Mouse (Mus musculus): ENCODE data around the gene Hcfc1r1.
A peak's percentile ranks its signal among the peaks of the same experiment; 100 is the strongest.

- TF ChIP-seq CTCF (IDR thresholded peaks at IDR 0.05) (no peak), POLR2A (IDR thresholded peaks at IDR 0.05; ENCODE audit: insufficient read depth, low read depth, low read length) (peak; percentile 73), EP300 (IDR thresholded peaks at IDR 0.05; ENCODE audit: insufficient read depth, low read depth, low read length) (peak; percentile 70)
Observed at GRCm38 (mm10) chr17:23673424-23674073, at the start of gene Hcfc1r1, which contains the start of gene Thoc6.

All from heart, adult 2 months (tissue).